Mouse (Mus musculus) MEL (cell line): ENCODE results near the gene Il5. TPM values are rescaled to one million over a fixed set of nuclear protein-coding genes. Genes with fewer than 3 reads are reported as not detected.

ENCODE experiments used
- DNase-seq: peaks from one replicate; pipeline ENCODE4 v3.0.0; 2011; ENCODE audit warnings: low read depth, low spot score
- H3K27ac ChIP-seq: 2 replicates; pipeline ENCODE4 v1.5.1; 2012; ENCODE audit warnings: low read depth, mild to moderate bottlenecking, control low read depth, low read length, moderate library complexity; ENCODE audit not compliant: control insufficient read depth
- H3K27me3 ChIP-seq, 2 experiments: fragments of 150-350 bp in 1 of 2; sonication (generic) in 1 of 2; 2 replicates each; pipeline ENCODE4 v1.6.1; 2012; ENCODE audit warnings: low read length in 2 of 2, mild to moderate bottlenecking in 2 of 2, improper control_type of control experiment in 1 of 2, moderate library complexity in 1 of 2; ENCODE audit not compliant: insufficient read depth in 2 of 2, control insufficient read depth in 1 of 2
- H3K36me3 ChIP-seq, 2 experiments: 2 replicates each; pipeline ENCODE4 v1.6.1; 2012 to 2014; ENCODE audit warnings: low read length in 2 of 2, improper control_type of control experiment in 1 of 2, inconsistent platforms in 1 of 2, mild to moderate bottlenecking in 1 of 2; ENCODE audit not compliant: insufficient read depth in 2 of 2, control insufficient read depth in 1 of 2
- H3K4me1 ChIP-seq, 2 experiments: fragments of 150-350 bp in 1 of 2; sonication (generic) in 1 of 2; 2 replicates each; pipeline ENCODE4 v1.6.1; 2012; ENCODE audit warnings: low read length in 2 of 2, improper control_type of control experiment in 1 of 2, mild to moderate bottlenecking in 1 of 2; ENCODE audit not compliant: insufficient read depth in 2 of 2, control insufficient read depth in 1 of 2
- H3K4me3 ChIP-seq, 2 experiments: fragments of 150-350 bp in 1 of 2; sonication (generic) in 1 of 2; 2 replicates each; pipeline ENCODE4 v1.5.1; 2012; ENCODE audit warnings: low read depth in 2 of 2, low read length in 2 of 2, mild to moderate bottlenecking in 2 of 2, moderate library complexity in 2 of 2, control low read depth in 1 of 2, improper control_type of control experiment in 1 of 2; ENCODE audit not compliant: control insufficient read depth in 1 of 2, insufficient read depth in 1 of 2
- H3K79me2 ChIP-seq: 2 replicates; pipeline ENCODE4 v1.6.1; 2012; ENCODE audit warnings: mild to moderate bottlenecking, low read length, moderate library complexity; ENCODE audit not compliant: control insufficient read depth, poor library complexity, insufficient read depth
- H3K9ac ChIP-seq: 2 replicates; pipeline ENCODE4 v1.6.1; 2012; ENCODE audit warnings: low read depth, mild to moderate bottlenecking, control low read depth, low read length, moderate library complexity; ENCODE audit not compliant: control insufficient read depth, poor library complexity, severe bottlenecking
- H3K9me3 ChIP-seq: fragments of 150-350 bp; sonication (generic); replicated peaks from 2 replicates; pipeline ENCODE4 v1.6.1; 2012; ENCODE audit warnings: mild to moderate bottlenecking, low read length, improper control_type of control experiment, moderate library complexity; ENCODE audit not compliant: insufficient read depth
- CTCF ChIP-seq, 3 experiments: IDR thresholded peaks in 2 of 3; conservative IDR thresholded peaks in 1 of 3; 2 replicates each; pipeline ENCODE4 v1.5.1; 2011 to 2012; ENCODE audit warnings: low read length in 3 of 3, low read depth in 2 of 3, mild to moderate bottlenecking in 2 of 3, improper control_type of control experiment in 1 of 3, inconsistent platforms in 1 of 3, mixed read lengths in 1 of 3, moderate library complexity in 1 of 3; ENCODE audit not compliant: control insufficient read depth in 1 of 3, insufficient read depth in 1 of 3, poor library complexity in 1 of 3, severe bottlenecking in 1 of 3
- E2F4 ChIP-seq: IDR thresholded peaks from 2 replicates; pipeline ENCODE4 v1.6.1; 2011; ENCODE audit warnings: low read depth, low read length, improper control_type of control experiment, borderline replicate concordance
- ELF1 ChIP-seq: IDR thresholded peaks from 2 replicates; pipeline ENCODE4 v1.6.1; 2014; ENCODE audit warnings: low read depth, mild to moderate bottlenecking, inconsistent platforms, low read length, improper control_type of control experiment, moderate library complexity
- MAFK ChIP-seq: IDR thresholded peaks from 2 replicates; pipeline ENCODE4 v1.6.1; 2011; ENCODE audit warnings: low read depth, mild to moderate bottlenecking, low read length, improper control_type of control experiment, borderline replicate concordance
- MAX ChIP-seq: IDR thresholded peaks from 2 replicates; pipeline ENCODE4 v1.6.1; 2011; ENCODE audit warnings: low read length, improper control_type of control experiment
- MAZ ChIP-seq: IDR thresholded peaks from 2 replicates; pipeline ENCODE4 v1.6.1; 2012; ENCODE audit warnings: low read depth, mild to moderate bottlenecking, inconsistent platforms, low read length, improper control_type of control experiment
- POLR2AphosphoS2 ChIP-seq: IDR thresholded peaks from 2 replicates; pipeline ENCODE4 v1.6.1; 2011; ENCODE audit warnings: low read length, improper control_type of control experiment
- RAD21 ChIP-seq: IDR thresholded peaks from 2 replicates; pipeline ENCODE4 v1.6.1; 2011; ENCODE audit warnings: mild to moderate bottlenecking, low read depth, low read length, improper control_type of control experiment
- RCOR1 ChIP-seq: IDR thresholded peaks from 2 replicates; pipeline ENCODE4 v1.6.1; 2012; ENCODE audit warnings: low read depth, mild to moderate bottlenecking, inconsistent platforms, low read length, improper control_type of control experiment
- TAL1 ChIP-seq: IDR thresholded peaks from 2 replicates; pipeline ENCODE4 v1.6.1; 2012; ENCODE audit warnings: mild to moderate bottlenecking, inconsistent platforms, low read length, moderate library complexity, mixed read lengths
- TBP ChIP-seq: IDR thresholded peaks from 2 replicates; pipeline ENCODE4 v1.8.0; 2011; ENCODE audit warnings: low read depth, low read length, improper control_type of control experiment
- TCF12 ChIP-seq: IDR thresholded peaks from 2 replicates; pipeline ENCODE4 v1.6.1; 2014; ENCODE audit warnings: low read depth, mild to moderate bottlenecking, inconsistent platforms, low read length, improper control_type of control experiment, moderate library complexity
- UBTF ChIP-seq: IDR thresholded peaks from 2 replicates; pipeline ENCODE4 v1.6.1; 2012; ENCODE audit warnings: low read depth, mild to moderate bottlenecking, inconsistent platforms, low read length, improper control_type of control experiment, moderate library complexity, borderline replicate concordance; ENCODE audit not compliant: insufficient read depth
- USF2 ChIP-seq, 2 experiments: IDR thresholded peaks; 2 replicates each; pipeline ENCODE4 v1.6.1; 2011 to 2012; ENCODE audit warnings: improper control_type of control experiment in 2 of 2, low read length in 2 of 2, borderline replicate concordance in 1 of 2, inconsistent platforms in 1 of 2, low read depth in 1 of 2, mild to moderate bottlenecking in 1 of 2; ENCODE audit not compliant: insufficient read depth in 1 of 2
- ZC3H11A ChIP-seq: IDR thresholded peaks from 2 replicates; pipeline ENCODE4 v1.6.1; 2012; ENCODE audit warnings: low read depth, mild to moderate bottlenecking, inconsistent platforms, low read length, improper control_type of control experiment
- ZMIZ1 ChIP-seq: IDR thresholded peaks from 2 replicates; pipeline ENCODE4 v1.6.1; 2012; ENCODE audit warnings: low read depth, mild to moderate bottlenecking, inconsistent platforms, low read length, improper control_type of control experiment, moderate library complexity
- polyA plus RNA-seq, 2 experiments: library from polyadenylated mRNA; stranded (reverse) in 1 of 2; unstranded in 1 of 2; fragments of >175 nt in 1 of 2; fragments of >200 nt in 1 of 2; gene quantifications; 2 replicates each; pipeline versions ENCODE4 v1.2.1 to v1.2.4; 2012; ENCODE audit warnings: low replicate concordance in 2 of 2, low read depth in 1 of 2; ENCODE audit not compliant: insufficient read length in 2 of 2, insufficient read depth in 1 of 2, missing spikeins in 1 of 2
- total RNA-seq: library from RNA; depleted of rRNA; stranded (reverse); fragments of 300-350 nt; gene quantifications from 2 replicates; pipeline ENCODE4 v1.2.3, GENCODE M21; 2012

Il5 gene
- total and polyA plus RNA-seq, 3 experiments = not detected

GRCm38 (mm10) chr11:53761822-53762221 is 41.2 kb downstream of the Il5 start:
- H3K36me3 ChIP-seq = peaks cover 0 to 7% of the 10 kb centered on the region in 2 experiments; a peak in 2 of 4 replicates
- H3K27ac ChIP-seq = no peak overlapping the region
- H3K4me3 ChIP-seq = no peak overlapping the region
- H3K27me3 ChIP-seq = no peaks in the 10 kb centered on the region
- no peaks in the 10 kb centered on the region; the same call in 1 of the 2 replicates for H3K79me2 ChIP-seq
- H3K4me1 ChIP-seq = peaks cover 2 to 8% of the 10 kb centered on the region in 2 experiments; a peak in 3 of 4 replicates
- TF ChIP-seq ELF1 = no peak
- no peak for TF ChIP-seq ZC3H11A
- no peak for TF ChIP-seq TAL1
- TF ChIP-seq POLR2AphosphoS2 = no peak
- TF ChIP-seq TCF12 = no peak
- TF ChIP-seq MAZ = no peak
- TF ChIP-seq E2F4 = no peak
- no peak for TF ChIP-seq RAD21
- TF ChIP-seq RCOR1 = no peak
- TF ChIP-seq MAFK = no peak
- no peak for TF ChIP-seq TBP
- no peak for TF ChIP-seq ZMIZ1
- no peak for TF ChIP-seq MAX
- TF ChIP-seq UBTF = no peak
- no peaks in the 10 kb centered on the region for H3K9me3 ChIP-seq
- H3K9ac ChIP-seq = no peak overlapping the region
- DNase-seq = no peak

- TF ChIP-seq CTCF (IDR thresholded peaks at IDR 0.05 in 2 of 3, conservative IDR thresholded peaks at IDR 0.05 in 1 of 3; ENCODE audit: control insufficient read depth in 1 of 3, insufficient read depth in 1 of 3, low read depth in 2 of 3, low read length in 3 of 3, poor library complexity in 1 of 3, severe bottlenecking in 1 of 3) = no peak
- no peak for TF ChIP-seq USF2 (IDR thresholded peaks at IDR 0.05; ENCODE audit: borderline replicate concordance in 1 of 2, insufficient read depth in 1 of 2, low read depth in 1 of 2, low read length in 2 of 2)
- TF ChIP-seq MAX = 0 out of 2 replicates have a peak, but pooled peaks have one; percentile 10
- TF ChIP-seq, all 39 proteins: peak for 1
- H3K4me1 ChIP-seq = peaks cover 2 to 8% of the 10 kb centered on the region in 2 experiments; a peak in 3 of 4 replicates
- peak; percentile 23 for DNase-seq
- peaks cover 0 to 3% of the 10 kb centered on the region in 2 experiments; a peak in 1 of 4 replicates for H3K27me3 ChIP-seq
- H3K36me3 ChIP-seq = peaks cover 0 to 7% of the 10 kb centered on the region in 2 experiments; a peak in 2 of 4 replicates
- H3K27ac ChIP-seq = no peak overlapping the region
- H3K4me3 ChIP-seq = peak overlapping the region; percentile 66
- no peaks in the 10 kb centered on the region for H3K9me3 ChIP-seq
- H3K79me2 ChIP-seq = no peaks in the 10 kb centered on the region; the same call in 1 of the 2 replicates
- peak overlapping the region; percentile 79 for H3K9ac ChIP-seq
Observed at GRCm38 (mm10) chr11:53762426-53762825, 41.8 kb downstream of the Il5 start.
